Mouse (Mus musculus): ENCODE data around the gene Atp6v0a2. TPM values are rescaled to one million over a fixed set of nuclear protein-coding genes. Genes with fewer than 3 reads are reported as not detected.

Atp6v0a2 gene
- polyA plus RNA-seq (2017; shearing (Covaris generic)) = 73.6 TPM

GRCm38 (mm10) chr5:124628448-124629363 is at the start of gene Atp6v0a2:
Gene Atp6v0a2, plus strand, starts transcription at chr5:124628576.

GRCm38 (mm10) chr5:124578633-124579317 is 49.6 kb upstream of the Atp6v0a2 start, which contains the start of the genes Eif2b1 and Gtf2h3:
Gene Eif2b1, minus strand, starts transcription at chr5:124579131.
Gene Gtf2h3, plus strand, starts transcription at chr5:124579140.

GRCm38 (mm10) chr5:124724997-124725396 is 96.6 kb downstream of the Atp6v0a2 start, which contains the start of gene Dnah10:
Gene Dnah10, plus strand, starts transcription at chr5:124725085.

Other genes with a start within 250 kb of the Atp6v0a2 start
- gene Sbno1, start 202.6 kb upstream of the Atp6v0a2 start, polyA plus RNA-seq (2017; shearing (Covaris generic)) = 132 TPM
- gene Kmt5a, start 188.6 kb upstream of the Atp6v0a2 start, polyA plus RNA-seq (2017; shearing (Covaris generic)) = 11.6 TPM
- 117 TPM for gene Rilpl2, start 150.2 kb upstream of the Atp6v0a2 start, polyA plus RNA-seq (2017; shearing (Covaris generic))
- 7.0 TPM for gene Snrnp35, start 145.4 kb upstream of the Atp6v0a2 start, polyA plus RNA-seq (2017; shearing (Covaris generic))
- 1.6 TPM for gene Rilpl1, start 97.2 kb upstream of the Atp6v0a2 start, polyA plus RNA-seq (2017; shearing (Covaris generic))
- gene Tmed2, start 87.9 kb upstream of the Atp6v0a2 start, polyA plus RNA-seq (2017; shearing (Covaris generic)) = 51.7 TPM
- gene Ddx55, start 75.7 kb upstream of the Atp6v0a2 start, polyA plus RNA-seq (2017; shearing (Covaris generic)) = 25.2 TPM
- 43.4 TPM for gene Eif2b1, start 49.4 kb upstream of the Atp6v0a2 start, polyA plus RNA-seq (2017; shearing (Covaris generic))
- 55.4 TPM for gene Gtf2h3, start 49.4 kb upstream of the Atp6v0a2 start, polyA plus RNA-seq (2017; shearing (Covaris generic))
- gene Dnah10, start 96.5 kb downstream of the Atp6v0a2 start, polyA plus RNA-seq (2017; shearing (Covaris generic)) = 0.15 TPM
- gene Ccdc92, start 233.8 kb downstream of the Atp6v0a2 start, polyA plus RNA-seq (2017; shearing (Covaris generic)) = 10.9 TPM
- 16.0 TPM for gene Zfp664, start 234.1 kb downstream of the Atp6v0a2 start, polyA plus RNA-seq (2017; shearing (Covaris generic))

Measured in activated CD4-positive, CD25-positive, alpha-beta regulatory T cell, adult 9 weeks (primary cell).